Mouse (Mus musculus): ENCODE data around the gene Cenpn.

DNA sequence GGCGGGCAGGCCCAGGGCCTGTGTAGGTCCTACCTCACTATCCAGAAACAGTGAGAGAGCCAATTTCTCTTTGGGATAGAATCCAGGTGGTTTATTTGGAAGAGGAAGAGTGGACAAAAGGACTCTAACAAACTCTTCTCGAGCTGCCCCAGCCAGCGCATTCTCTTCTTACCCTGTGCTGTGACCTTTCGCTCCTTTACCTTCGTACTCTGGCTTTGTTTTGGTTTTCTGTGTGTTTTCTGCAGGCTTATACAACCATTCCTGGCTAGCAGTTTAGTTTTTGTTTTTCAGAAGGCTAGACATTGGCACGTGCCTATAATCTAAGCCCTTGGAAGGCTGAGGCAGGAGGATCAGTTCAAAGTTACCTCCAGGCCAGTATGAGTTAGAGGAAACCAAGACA is 48.0 kb downstream of the Cenpn start:
- no peak for TF ChIP-seq CTCF (conservative IDR thresholded peaks at IDR 0.05; ENCODE audit: low read length)
- TF ChIP-seq NANOG (IDR thresholded peaks at IDR 0.05; ENCODE audit: borderline replicate concordance, low read length): no peak

Data from E14TG2a.4 (cell line).